Mouse (Mus musculus) retina, embryonic 14.5 days (tissue): Measurements from ENCODE around the gene Agpat4.
A peak's percentile ranks its signal among the peaks of the same experiment; 100 is the strongest.
"Not testable (repeated sequence)": the region's sequence is repeated elsewhere in the genome, so short reads cannot be mapped to it uniquely, and the experiment has no call there.

Experiments used
- DNase-seq: peaks from one replicate; pipeline ENCODE4 v3.0.0-alpha.2; 2015; ENCODE audit warnings: low spot score

Gene Agpat4

GRCm38 (mm10) chr17:12195137-12195536 is 76.6 kb downstream of the Agpat4 start:
- DNase-seq, result no peak

- DNase-seq, result no peak
These were observed 77.1 kb downstream of the Agpat4 start for GRCm38 (mm10) chr17:12195604-12196003.

GRCm38 (mm10) chr17:12199933-12200332 is 81.4 kb downstream of the Agpat4 start:
- DNase-seq, result no peak

GRCm38 (mm10) chr17:12201086-12201485 is 82.6 kb downstream of the Agpat4 start:
- DNase-seq, result no peak

- peak; percentile 50 for DNase-seq
These were observed 85.0 kb downstream of the Agpat4 start for GRCm38 (mm10) chr17:12203414-12203897.

- no peak for DNase-seq
These were observed 85.7 kb downstream of the Agpat4 start for GRCm38 (mm10) chr17:12204246-12204645.

GRCm38 (mm10) chr17:12204689-12205014 is 86.1 kb downstream of the Agpat4 start:
- DNase-seq, result no peak

GRCm38 (mm10) chr17:12205015-12205693 is 86.7 kb downstream of the Agpat4 start:
- DNase-seq, result no peak

GRCm38 (mm10) chr17:12205694-12206075 is 87.2 kb downstream of the Agpat4 start:
- no peak for DNase-seq

GRCm38 (mm10) chr17:12206248-12206647 is 87.7 kb downstream of the Agpat4 start:
- no peak for DNase-seq

- DNase-seq, result no peak
These were observed 88.6 kb downstream of the Agpat4 start for GRCm38 (mm10) chr17:12207022-12207548.

GRCm38 (mm10) chr17:12209481-12209880 is 91.0 kb downstream of the Agpat4 start:
- DNase-seq, result no peak

- DNase-seq, result peak; percentile 91
These were observed 92.1 kb downstream of the Agpat4 start for GRCm38 (mm10) chr17:12210544-12211132.

- no peak for DNase-seq
These were observed 93.4 kb downstream of the Agpat4 start for GRCm38 (mm10) chr17:12211890-12212289.

GRCm38 (mm10) chr17:12212341-12212740 is 93.8 kb downstream of the Agpat4 start:
- no peak for DNase-seq

- DNase-seq, result no peak
These were observed 94.9 kb downstream of the Agpat4 start for GRCm38 (mm10) chr17:12213430-12213829.

GRCm38 (mm10) chr17:12216224-12216623 is 97.7 kb downstream of the Agpat4 start:
- DNase-seq, result no peak

- no peak for DNase-seq
These were observed 103.4 kb downstream of the Agpat4 start for GRCm38 (mm10) chr17:12221926-12222325.

- no peak for DNase-seq
These were observed 105.2 kb downstream of the Agpat4 start for GRCm38 (mm10) chr17:12223682-12224081.

GRCm38 (mm10) chr17:12224145-12224544 is 105.6 kb downstream of the Agpat4 start:
- DNase-seq, result no peak

- not testable (repeated sequence) for DNase-seq
These were observed 106.0 kb downstream of the Agpat4 start for GRCm38 (mm10) chr17:12224551-12224950.

GRCm38 (mm10) chr17:12225227-12225626 is 106.7 kb downstream of the Agpat4 start:
- no peak for DNase-seq

GRCm38 (mm10) chr17:12226551-12226950 is 108.0 kb downstream of the Agpat4 start:
- DNase-seq, result peak; percentile 66

GRCm38 (mm10) chr17:12228001-12228400 is 109.5 kb downstream of the Agpat4 start:
- DNase-seq, result no peak
